Mouse (Mus musculus): Measurements from ENCODE around the gene Bola1. TPM values are rescaled to one million over a fixed set of nuclear protein-coding genes. Genes with fewer than 3 reads are reported as not detected.
"Not testable (repeated sequence)": the region's sequence is repeated elsewhere in the genome, so short reads cannot be mapped to it uniquely, and the experiment has no call there.

Gene Bola1
- polyA plus RNA-seq, 1 experiment from 2014 or later: 45.2 TPM

DNA sequence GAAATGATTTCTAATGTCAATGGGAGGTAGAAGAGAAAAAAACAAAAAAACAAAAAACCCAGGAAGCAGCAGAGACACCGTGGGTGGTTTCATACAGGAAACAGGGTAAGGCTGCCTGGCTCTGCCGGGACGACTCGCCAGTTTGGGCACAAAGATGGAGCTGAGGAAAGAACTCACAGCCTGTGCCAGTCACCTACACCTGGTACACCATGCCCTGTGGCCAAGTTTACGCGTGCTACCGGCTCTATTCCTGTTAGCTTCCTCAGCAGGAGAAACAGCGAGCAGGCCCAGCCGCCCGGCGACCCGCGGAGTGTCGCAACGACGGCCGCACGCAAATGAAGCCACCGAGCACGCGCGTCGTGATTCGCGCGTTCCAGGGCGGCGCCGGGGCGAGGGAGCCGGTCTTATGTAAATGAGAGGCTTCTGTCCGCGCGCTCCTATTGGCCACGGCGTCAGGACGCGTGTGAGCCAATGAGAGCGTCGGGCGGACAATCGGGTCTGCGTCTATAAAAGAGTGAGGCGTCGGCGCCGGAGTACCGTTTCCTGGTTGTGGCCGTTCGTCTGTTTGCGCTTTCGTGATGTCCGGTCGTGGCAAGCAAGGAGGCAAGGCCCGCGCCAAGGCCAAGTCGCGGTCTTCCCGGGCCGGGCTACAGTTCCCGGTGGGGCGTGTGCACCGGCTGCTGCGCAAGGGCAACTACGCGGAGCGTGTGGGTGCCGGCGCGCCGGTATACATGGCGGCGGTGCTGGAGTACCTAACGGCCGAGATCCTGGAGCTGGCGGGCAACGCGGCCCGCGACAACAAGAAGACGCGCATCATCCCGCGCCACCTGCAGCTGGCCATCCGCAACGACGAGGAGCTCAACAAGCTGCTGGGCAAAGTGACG lies 25.7 kb upstream of the Bola1 start, which contains the start of gene Hist2h2aa1:
Gene Hist2h2aa1 (plus strand): TSS at position 495 of the 884 bp plus-strand sequence.
- peak within 1 kb of the TSS; percentile 98 for H3K27ac ChIP-seq
- peak within 1 kb of the TSS; percentile 74 for H3K9ac ChIP-seq
- WGBS: under 1% methylated on average over 34 of the region's 88 CpGs
- peak within 1 kb of the TSS; percentile 47 for H3K4me2 ChIP-seq
- ATAC-seq (ENCODE audit: insufficient number of reproducible peaks, low FRiP score, low TSS enrichment, low read depth): peak; percentile 90
- H3K4me3 ChIP-seq: peak within 1 kb of the TSS; percentile 50
- H3K36me3 ChIP-seq, H3K9me3 ChIP-seq, H3K27me3 ChIP-seq: not testable (repeated sequence)
- peaks cover 22% of the 10 kb centered on the region for H3K4me1 ChIP-seq

DNA sequence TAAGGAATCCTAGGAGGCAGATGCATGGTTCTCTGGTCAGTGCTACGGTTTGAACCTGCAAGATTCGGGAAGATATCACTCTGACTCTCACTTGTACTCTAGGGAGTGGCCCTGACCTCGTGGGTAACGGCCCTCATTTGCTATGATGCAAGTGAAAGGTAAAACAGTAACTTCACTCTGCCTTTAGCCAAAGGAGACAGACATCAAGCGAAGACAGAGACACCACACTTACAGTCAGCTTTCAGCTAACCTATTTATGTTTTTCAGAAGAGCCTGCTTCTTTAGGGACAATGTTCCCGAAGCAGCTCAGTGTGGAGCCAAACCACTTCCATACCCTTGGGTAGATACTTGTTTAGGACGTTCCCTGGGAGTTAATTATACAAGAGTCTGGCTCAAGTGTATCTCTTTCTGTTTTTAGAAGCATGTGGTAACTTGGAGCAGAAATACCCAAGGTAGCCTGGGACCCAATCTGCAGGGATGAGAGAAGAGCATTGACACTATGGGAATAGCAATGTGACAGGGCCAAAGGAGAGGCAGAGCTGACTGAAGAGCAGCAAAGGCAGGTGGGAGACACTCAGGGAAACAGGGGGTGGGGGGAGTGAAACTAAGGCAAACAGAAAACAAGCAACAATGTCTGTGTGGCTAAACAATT lies 24.5 kb upstream of the Bola1 start:
- Histone ChIP-seq H3K9me3 (no peaks in the 10 kb centered on the region), H3K4me3 (peak overlapping the region; percentile 50), H3K36me3 (no peaks in the 10 kb centered on the region), H3K4me1 (peaks cover 21% of the 10 kb centered on the region), H3K4me2 (peak overlapping the region; percentile 47), H3K27ac (peak overlapping the region; percentile 98), H3K9ac (peak overlapping the region; percentile 74), H3K27me3 (no peaks in the 10 kb centered on the region)
- WGBS: 76% methylated on average over 7 of the region's 7 CpGs
- no peak for ATAC-seq (ENCODE audit: insufficient number of reproducible peaks, low FRiP score, low TSS enrichment, low read depth)

DNA sequence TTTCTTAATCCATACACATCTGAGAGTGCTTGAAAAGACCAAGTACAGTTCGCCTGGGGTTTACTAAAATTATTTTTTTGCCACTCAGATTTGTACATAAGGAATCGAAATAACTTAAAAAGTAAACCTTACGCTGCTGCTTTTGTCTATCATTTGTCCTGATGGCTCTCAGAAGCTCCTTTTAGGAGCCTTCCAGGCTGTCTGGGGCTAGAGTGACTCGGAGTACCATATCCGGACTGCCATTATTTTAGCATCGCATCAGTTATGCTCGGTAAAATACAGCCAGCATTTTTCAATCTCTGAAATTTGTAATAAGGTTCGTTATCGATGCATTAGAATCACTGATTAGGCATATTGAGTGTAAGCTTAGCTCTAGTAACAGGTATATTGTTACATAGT lies 21.3 kb upstream of the Bola1 start:
- H3K4me2 ChIP-seq: peak overlapping the region; percentile 45
- no peaks in the 10 kb centered on the region for H3K36me3 ChIP-seq
- WGBS: 73% methylated on average over 9 of the region's 9 CpGs

DNA sequence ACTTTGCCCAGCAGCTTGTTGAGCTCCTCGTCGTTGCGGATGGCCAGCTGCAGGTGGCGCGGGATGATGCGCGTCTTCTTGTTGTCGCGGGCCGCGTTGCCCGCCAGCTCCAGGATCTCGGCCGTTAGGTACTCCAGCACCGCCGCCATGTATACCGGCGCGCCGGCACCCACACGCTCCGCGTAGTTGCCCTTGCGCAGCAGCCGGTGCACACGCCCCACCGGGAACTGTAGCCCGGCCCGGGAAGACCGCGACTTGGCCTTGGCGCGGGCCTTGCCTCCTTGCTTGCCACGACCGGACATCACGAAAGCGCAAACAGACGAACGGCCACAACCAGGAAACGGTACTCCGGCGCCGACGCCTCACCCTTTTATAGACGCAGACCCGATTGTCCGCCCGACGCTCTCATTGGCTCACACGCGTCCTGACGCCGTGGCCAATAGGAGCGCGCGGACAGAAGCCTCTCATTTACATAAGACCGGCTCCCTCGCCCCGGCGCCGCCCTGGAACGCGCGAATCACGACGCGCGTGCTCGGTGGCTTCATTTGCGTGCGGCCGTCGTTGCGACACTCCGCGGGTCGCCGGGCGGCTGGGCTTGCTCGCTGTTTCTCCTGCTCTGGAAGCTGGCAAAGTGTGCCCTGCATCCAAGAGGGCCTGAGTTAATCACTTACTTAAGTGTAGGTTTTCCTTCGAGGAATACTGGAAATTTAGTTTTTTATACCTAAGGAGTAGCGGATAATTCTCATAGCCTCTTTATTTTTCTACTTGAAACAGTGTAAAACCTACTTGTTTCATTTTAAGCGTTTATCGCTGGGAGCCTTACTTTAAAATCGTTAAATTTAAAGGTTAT lies 20.7 kb upstream of the Bola1 start, which contains the start of gene Hist2h2aa2:
Gene Hist2h2aa2 (minus strand): TSS at position 328 of the 850 bp plus-strand sequence.
- H3K4me3 ChIP-seq: peak within 1 kb of the TSS; percentile 35
- H3K9me3 ChIP-seq, H3K36me3 ChIP-seq, H3K27me3 ChIP-seq: not testable (repeated sequence)
- H3K9ac ChIP-seq: 0 out of 2 replicates have a peak within 1 kb of the TSS, but pooled peaks have one; percentile 20
- H3K27ac ChIP-seq: peak within 1 kb of the TSS; percentile 88
- 4% methylated on average over 31 of the region's 85 CpGs for WGBS
- H3K4me1 ChIP-seq: peaks cover 23% of the 10 kb centered on the region
- ATAC-seq (ENCODE audit: insufficient number of reproducible peaks, low FRiP score, low TSS enrichment, low read depth): peak; percentile 88
- peak within 1 kb of the TSS; percentile 45 for H3K4me2 ChIP-seq

More for the DNA sequence above, 21.3 kb upstream of the Bola1 start:
- Histone ChIP-seq H3K9me3 (no peaks in the 10 kb centered on the region), H3K4me1 (peaks cover 23% of the 10 kb centered on the region), H3K9ac (0 out of 2 replicates have a peak overlapping the region, but pooled peaks have one; percentile 20), H3K4me3 (peak overlapping the region; percentile 28; the same call in 1 of the 2 replicates), H3K27me3 (no peaks in the 10 kb centered on the region), H3K27ac (peak overlapping the region; percentile 88)
- no peak for ATAC-seq (ENCODE audit: insufficient number of reproducible peaks, low FRiP score, low TSS enrichment, low read depth)

DNA sequence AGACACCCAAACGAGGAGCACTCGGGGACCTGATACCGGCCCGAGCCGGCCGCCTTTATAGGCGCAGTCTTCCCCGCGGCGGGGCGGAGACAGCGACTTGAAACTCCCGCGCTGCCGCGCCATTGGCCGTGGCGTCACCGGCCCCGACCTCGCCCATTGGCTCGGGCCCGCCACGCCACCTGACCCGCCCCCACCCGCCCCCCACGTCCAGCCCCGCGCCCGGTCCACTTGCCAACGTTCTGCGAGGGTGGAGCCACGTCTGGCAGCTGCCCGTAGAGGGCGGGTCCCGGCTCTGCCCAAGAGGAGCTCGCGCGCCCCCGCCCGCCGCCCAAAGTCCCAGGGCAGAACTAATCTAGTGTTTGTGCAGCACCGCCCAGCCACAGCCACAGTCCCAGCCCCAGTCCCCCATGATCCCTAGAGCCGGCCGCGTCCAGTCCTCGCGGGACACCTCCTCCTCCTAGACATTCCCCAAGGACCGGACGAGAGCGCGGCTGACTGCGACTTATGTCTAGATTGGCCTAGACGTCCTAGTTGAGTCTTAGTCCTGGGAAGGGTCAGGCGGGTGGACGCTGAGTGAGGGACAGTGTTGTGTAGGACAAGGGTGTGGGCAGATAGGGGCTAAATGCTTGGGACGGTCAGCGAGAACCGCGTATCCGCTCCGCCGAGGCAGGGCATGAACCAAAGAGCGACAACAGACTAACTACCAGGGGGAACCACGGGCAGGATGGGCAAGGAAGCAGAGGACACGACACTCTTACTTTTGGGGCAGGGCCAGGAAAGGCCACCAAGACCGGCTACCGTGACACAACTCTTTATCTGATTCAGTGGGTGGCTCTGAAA lies 19.7 kb upstream of the Bola1 start, which contains the start of gene Hist2h3c2:
Gene Hist2h3c2 (minus strand): TSS at position 174 of the 840 bp plus-strand sequence.
- peak within 1 kb of the TSS; percentile 39 for H3K4me3 ChIP-seq
- H3K4me1 ChIP-seq: peaks cover 20% of the 10 kb centered on the region
- H3K9me3 ChIP-seq, H3K36me3 ChIP-seq, H3K27me3 ChIP-seq: not testable (repeated sequence)
- H3K4me2 ChIP-seq: peak within 1 kb of the TSS; percentile 43
- H3K9ac ChIP-seq: peak within 1 kb of the TSS; percentile 26; the same call in 1 of the 2 replicates
- ATAC-seq (ENCODE audit: insufficient number of reproducible peaks, low FRiP score, low TSS enrichment, low read depth): peak; percentile 93
- H3K27ac ChIP-seq: peak within 1 kb of the TSS; percentile 83
- WGBS: 4% methylated on average over 11 of the region's 68 CpGs

DNA sequence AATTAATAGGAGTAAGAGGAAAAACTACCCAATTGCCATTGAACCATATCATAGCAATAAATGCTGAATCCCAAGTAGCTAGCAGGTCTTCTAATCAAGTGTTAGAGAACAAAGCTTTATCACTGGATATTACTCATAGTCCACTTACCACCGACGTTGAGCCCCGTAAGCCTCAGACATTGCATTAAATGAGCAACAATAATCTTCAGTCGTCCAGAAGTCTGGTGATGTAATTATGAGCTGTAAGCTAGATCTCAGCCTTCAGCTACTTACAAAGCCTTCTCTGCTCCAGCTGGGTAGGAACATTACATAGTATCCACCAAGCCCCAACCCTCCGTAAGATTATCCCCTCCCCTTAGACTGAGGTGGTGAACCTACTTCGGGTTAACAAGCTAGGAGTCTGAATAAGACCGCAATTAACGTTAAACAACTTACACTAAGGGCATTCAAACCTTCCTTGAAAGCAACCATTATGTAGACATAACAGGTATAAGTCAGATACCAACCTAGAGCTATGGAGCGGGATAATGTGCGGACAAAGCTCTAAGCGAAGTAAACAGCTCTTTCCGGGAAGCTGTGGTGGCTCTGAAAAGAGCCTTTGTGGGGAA lies 18.5 kb upstream of the Bola1 start:
- under 1% methylated on average over 12 of the region's 12 CpGs for WGBS

DNA sequence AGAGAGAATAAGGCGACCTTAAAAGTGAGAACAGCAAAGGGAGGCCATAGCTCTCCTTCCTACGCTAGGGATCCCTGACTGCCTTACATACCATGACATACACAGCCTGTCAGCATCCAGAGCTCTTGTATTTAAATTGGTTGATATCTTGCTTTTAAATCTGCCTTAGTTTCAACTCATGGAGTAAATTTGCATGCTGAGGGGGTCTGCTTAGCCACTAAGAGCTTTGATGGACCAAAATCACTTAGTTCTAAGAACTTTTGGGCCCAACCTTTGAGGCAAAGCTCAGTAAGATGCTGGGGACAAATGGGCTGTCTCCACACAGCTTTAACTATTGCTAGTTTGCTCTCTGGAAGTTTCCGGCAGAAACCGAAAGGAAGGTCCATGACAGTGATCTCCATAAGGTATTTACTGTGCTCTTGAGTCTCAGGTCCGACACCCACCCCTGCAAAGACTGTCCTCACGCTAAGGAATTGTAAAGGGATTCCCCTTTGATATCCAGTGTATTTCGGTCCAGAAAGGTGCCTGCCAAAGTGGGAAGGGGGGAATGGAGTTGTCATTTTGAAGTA lies 17.9 kb upstream of the Bola1 start:
- Histone ChIP-seq H3K4me1 (peaks cover 15% of the 10 kb centered on the region), H3K36me3 (no peaks in the 10 kb centered on the region), H3K9ac (peak overlapping the region; percentile 26; the same call in 1 of the 2 replicates), H3K27me3 (no peaks in the 10 kb centered on the region), H3K9me3 (no peaks in the 10 kb centered on the region), H3K4me2 (peak overlapping the region; percentile 43), H3K4me3 (peak overlapping the region; percentile 39), H3K27ac (peak overlapping the region; percentile 34; the same call in 1 of the 2 replicates)
- ATAC-seq (ENCODE audit: insufficient number of reproducible peaks, low FRiP score, low TSS enrichment, low read depth): no peak
- 19% methylated on average over 7 of the region's 7 CpGs for WGBS

More for the DNA sequence above, 18.5 kb upstream of the Bola1 start:
- Histone ChIP-seq H3K4me2 (peak overlapping the region; percentile 43), H3K36me3 (no peaks in the 10 kb centered on the region), H3K27ac (peak overlapping the region; percentile 34), H3K4me3 (peak overlapping the region; percentile 39), H3K9me3 (no peaks in the 10 kb centered on the region), H3K9ac (peak overlapping the region; percentile 26; the same call in 1 of the 2 replicates), H3K4me1 (peaks cover 15% of the 10 kb centered on the region), H3K27me3 (no peaks in the 10 kb centered on the region)
- no peak for ATAC-seq (ENCODE audit: insufficient number of reproducible peaks, low FRiP score, low TSS enrichment, low read depth)

DNA sequence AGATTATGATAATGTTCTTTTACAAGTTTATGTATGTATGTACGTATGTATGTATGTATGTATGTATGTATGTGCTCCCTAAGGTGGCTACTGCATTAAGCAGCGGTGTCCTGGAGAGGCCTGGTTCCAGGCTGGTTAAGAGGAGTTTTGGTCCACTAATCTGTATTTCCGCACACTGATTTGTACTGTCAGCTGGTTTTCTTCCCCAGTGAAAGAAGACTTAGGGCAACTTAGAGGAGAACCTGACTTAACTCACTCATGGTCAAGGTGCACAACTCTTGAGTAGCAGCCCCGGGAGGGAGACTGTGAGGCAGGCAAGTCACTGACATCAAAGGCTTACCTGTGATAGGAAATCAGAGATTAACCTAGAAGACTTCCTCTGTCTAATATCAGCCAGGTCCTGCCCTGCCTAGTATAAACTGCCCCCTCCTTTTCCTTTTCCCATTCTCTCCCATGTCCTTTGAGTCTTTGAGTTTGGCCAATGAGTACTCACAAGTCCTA lies 17.4 kb upstream of the Bola1 start:
- no peaks in the 10 kb centered on the region for H3K36me3 ChIP-seq
- WGBS: 74% methylated on average over 4 of the region's 4 CpGs
- H3K4me1 ChIP-seq: peaks cover 15% of the 10 kb centered on the region
- peak overlapping the region; percentile 39; the same call in 1 of the 2 replicates for H3K4me3 ChIP-seq
- ATAC-seq (ENCODE audit: insufficient number of reproducible peaks, low FRiP score, low TSS enrichment, low read depth): no peak
- no peaks in the 10 kb centered on the region for H3K27me3 ChIP-seq
- no peak overlapping the region for H3K9ac ChIP-seq
- H3K9me3 ChIP-seq: no peaks in the 10 kb centered on the region
- peak overlapping the region; percentile 43 for H3K4me2 ChIP-seq
- peak overlapping the region; percentile 34; the same call in 1 of the 2 replicates for H3K27ac ChIP-seq

DNA sequence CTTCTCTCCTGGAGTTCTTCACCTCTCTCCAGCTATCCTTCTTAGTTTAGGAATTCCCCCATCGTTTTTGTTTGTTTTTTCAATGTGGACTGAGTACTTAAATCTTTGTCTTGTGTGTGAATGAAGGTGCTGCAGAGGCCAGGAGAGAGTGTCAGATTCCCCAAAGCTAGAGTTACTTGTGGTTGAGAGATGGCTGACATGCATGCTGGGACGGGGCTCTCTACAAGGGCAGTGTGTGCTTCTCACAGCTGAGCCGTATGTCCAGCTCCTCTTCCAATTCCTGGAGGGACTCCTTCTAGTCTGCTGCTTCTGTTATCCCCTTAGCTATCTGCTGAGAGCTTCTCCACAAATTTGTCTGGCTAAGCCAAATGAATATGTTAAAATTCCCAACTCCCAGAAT lies 16.3 kb upstream of the Bola1 start:
- no peak overlapping the region for H3K27ac ChIP-seq
- H3K36me3 ChIP-seq: no peaks in the 10 kb centered on the region
- ATAC-seq (ENCODE audit: insufficient number of reproducible peaks, low FRiP score, low TSS enrichment, low read depth): no peak
- H3K4me2 ChIP-seq: no peak overlapping the region
- no peak overlapping the region for H3K9ac ChIP-seq
- peaks cover 15% of the 10 kb centered on the region for H3K4me1 ChIP-seq
- no peaks in the 10 kb centered on the region for H3K9me3 ChIP-seq
- H3K27me3 ChIP-seq: no peaks in the 10 kb centered on the region
- WGBS: 53% methylated on average over 3 of the region's 3 CpGs
- H3K4me3 ChIP-seq: no peak overlapping the region

DNA sequence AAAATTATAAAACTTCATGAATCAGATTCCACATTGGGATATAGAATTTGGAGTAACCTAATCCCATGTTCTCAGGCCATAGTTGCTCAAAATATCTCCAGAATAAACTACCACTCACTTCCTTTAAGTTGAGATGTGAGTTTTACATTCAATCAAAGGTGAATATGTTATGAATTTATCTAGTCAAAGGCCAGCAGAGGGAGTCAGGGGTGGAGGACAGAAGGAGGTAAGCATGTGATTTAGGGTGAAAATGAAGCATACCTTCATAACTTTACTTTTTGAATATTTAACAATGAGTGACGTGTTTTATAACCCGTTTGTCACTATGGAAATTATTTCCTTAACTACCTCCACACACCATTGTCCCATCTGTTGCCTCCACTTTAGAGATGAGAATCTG lies 15.4 kb upstream of the Bola1 start:
- H3K4me3 ChIP-seq: no peak overlapping the region
- ATAC-seq (ENCODE audit: insufficient number of reproducible peaks, low FRiP score, low TSS enrichment, low read depth): no peak
- H3K9me3 ChIP-seq: no peaks in the 10 kb centered on the region
- H3K4me1 ChIP-seq: peaks cover 13% of the 10 kb centered on the region
- H3K27ac ChIP-seq: no peak overlapping the region
- WGBS: 77% methylated on average over 2 of the region's 2 CpGs
- H3K27me3 ChIP-seq: no peaks in the 10 kb centered on the region
- H3K36me3 ChIP-seq: no peaks in the 10 kb centered on the region
- H3K4me2 ChIP-seq: no peak overlapping the region
- H3K9ac ChIP-seq: no peak overlapping the region
